Mouse (Mus musculus) myocyte (in vitro differentiated cells): ENCODE measurements around the gene Phpt1. TPM values are rescaled to one million over a fixed set of nuclear protein-coding genes. Genes with fewer than 3 reads are reported as not detected.

ENCODE experiments used
- H3K27me3 ChIP-seq: one replicate; pipeline ENCODE4 v1.6.1; 2011; ENCODE audit not compliant: control insufficient read depth, insufficient read depth, insufficient read length
- H3K36me3 ChIP-seq: one replicate; pipeline ENCODE4 v1.6.1; 2011; ENCODE audit not compliant: control insufficient read depth, insufficient read depth
- H3K4me2 ChIP-seq: one replicate; pipeline ENCODE4 v1.6.1; 2011; ENCODE audit warnings: low read depth, control low read depth
- H3K4me3 ChIP-seq: one replicate; pipeline ENCODE4 v1.5.1; 2011; ENCODE audit warnings: mild to moderate bottlenecking, control low read depth, moderate library complexity
- H3K79me2 ChIP-seq: one replicate; pipeline ENCODE4 v1.6.1; 2011; ENCODE audit not compliant: control insufficient read depth, insufficient read depth
- H3ac ChIP-seq: one replicate; pipeline ENCODE4 v1.6.1; 2011; ENCODE audit not compliant: control insufficient read depth, insufficient read length
- E2F4 ChIP-seq: IDR thresholded peaks from one replicate; pipeline ENCODE4 v1.6.1; 2011; ENCODE audit warnings: mild to moderate bottlenecking, control low read depth, moderate library complexity; ENCODE audit not compliant: insufficient read depth
- MYOD1 ChIP-seq, 3 experiments: IDR thresholded peaks; one replicate each; pipeline ENCODE4 v1.6.1; 2011; ENCODE audit warnings: control low read depth in 2 of 3, low read depth in 2 of 3, mild to moderate bottlenecking in 2 of 3, moderate library complexity in 1 of 3; ENCODE audit not compliant: insufficient read length in 2 of 3, control insufficient read depth in 1 of 3
- MYOG ChIP-seq, 3 experiments: IDR thresholded peaks; one replicate each; pipeline ENCODE4 v1.6.1; 2011; ENCODE audit warnings: control low read depth in 2 of 3, low read depth in 2 of 3, mild to moderate bottlenecking in 2 of 3; ENCODE audit not compliant: insufficient read length in 2 of 3, control insufficient read depth in 1 of 3, insufficient read depth in 1 of 3
- POLR2A ChIP-seq: IDR thresholded peaks from one replicate; pipeline ENCODE4 v1.6.1; 2011; ENCODE audit warnings: low read depth, mild to moderate bottlenecking, control low read depth, moderate library complexity; ENCODE audit not compliant: insufficient read length
- POLR2AphosphoS2 ChIP-seq: IDR thresholded peaks from one replicate; pipeline ENCODE4 v1.6.1; 2011; ENCODE audit warnings: low read depth, control low read depth; ENCODE audit not compliant: insufficient read length
- REST ChIP-seq: IDR thresholded peaks from one replicate; pipeline ENCODE4 v1.6.1; 2011; ENCODE audit warnings: mild to moderate bottlenecking, control low read depth, moderate library complexity; ENCODE audit not compliant: insufficient read depth, insufficient read length
- SRF ChIP-seq: IDR thresholded peaks from one replicate; pipeline ENCODE4 v1.6.1; 2011; ENCODE audit warnings: low read depth; ENCODE audit not compliant: control insufficient read depth, insufficient read length
- TCF12 ChIP-seq: IDR thresholded peaks from one replicate; pipeline ENCODE4 v1.6.1; 2011; ENCODE audit warnings: mild to moderate bottlenecking, control low read depth; ENCODE audit not compliant: poor library complexity, insufficient read depth, severe bottlenecking
- TCF3 ChIP-seq: IDR thresholded peaks from one replicate; pipeline ENCODE4 v1.6.1; 2011; ENCODE audit warnings: low read depth, control low read depth; ENCODE audit not compliant: insufficient read length
- USF1 ChIP-seq: IDR thresholded peaks from one replicate; pipeline ENCODE4 v1.6.1; 2011; ENCODE audit warnings: low read depth, mild to moderate bottlenecking, control low read depth, moderate library complexity
- polyA plus RNA-seq: library from polyadenylated mRNA; unstranded; fragments of >200 nt; fragmentation: generic; extraction: Trizol; gene quantifications from one replicate; pipeline ENCODE4 v1.2.1, GENCODE M21; 2012; ENCODE audit warnings: missing spikeins

Phpt1 gene
- polyA plus RNA-seq, 1 experiment: 108 TPM

- Histone ChIP-seq H3ac (no peak overlapping the region), H3K27me3 (no peaks in the 10 kb centered on the region), H3K36me3 (peaks cover 63% of the 10 kb centered on the region), H3K4me3 (no peak overlapping the region), H3K79me2 (peaks cover 43% of the 10 kb centered on the region), H3K4me2 (peak overlapping the region; percentile 58)
- TF ChIP-seq POLR2A (no peak), MYOD1 (IDR thresholded peaks at IDR 0.05; ENCODE audit: control insufficient read depth in 1 of 3, insufficient read length in 2 of 3, low read depth in 2 of 3) (peak; percentile 50 to 89 (median 88)), TCF3 (peak; percentile 70), TCF12 (peak; percentile 26), MYOG (IDR thresholded peaks at IDR 0.05; ENCODE audit: control insufficient read depth in 1 of 3, insufficient read depth in 1 of 3, insufficient read length in 2 of 3, low read depth in 2 of 3) (peak; percentile 75 to 95 (median 81))
These were observed 41.3 kb downstream of the Phpt1 start for GRCm38 (mm10) chr2:25533707-25534106.

DNA sequence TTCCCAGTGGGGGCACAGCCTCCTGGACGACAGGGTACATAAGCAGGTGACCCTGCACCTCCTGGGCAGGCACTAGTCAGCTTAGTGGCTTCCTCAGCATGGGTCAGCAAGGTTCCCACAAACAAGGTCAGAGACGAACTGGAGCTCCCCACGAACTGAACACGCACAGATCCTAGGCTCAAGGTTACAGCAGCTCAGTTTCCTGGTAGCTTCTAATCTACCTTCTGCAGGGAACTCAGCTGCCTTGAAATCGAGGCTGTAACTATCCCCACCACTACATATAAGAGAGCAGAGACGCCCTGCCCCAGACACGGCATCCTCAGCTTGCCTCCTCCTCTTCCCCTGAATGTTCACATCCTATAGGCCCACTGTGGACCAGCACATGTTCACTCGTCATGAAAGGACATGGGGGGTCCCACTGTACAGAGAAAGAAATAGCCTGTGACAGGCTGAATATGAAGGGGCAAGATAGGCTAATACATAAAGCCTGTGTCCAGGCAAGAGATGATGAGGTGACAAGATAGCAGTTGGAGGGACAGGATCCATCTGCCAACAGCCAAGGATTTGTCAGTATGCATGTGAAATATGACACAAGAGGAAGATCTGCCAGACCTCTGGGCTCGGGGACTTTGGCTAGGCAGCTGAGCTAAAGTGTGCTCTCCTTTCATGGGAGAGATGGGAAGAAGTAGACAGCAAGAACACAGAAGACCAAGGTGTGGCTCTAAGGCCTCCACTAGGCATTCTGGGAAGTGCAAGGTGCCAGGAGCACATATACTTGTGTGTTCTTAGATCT lies 48.3 kb downstream of the Phpt1 start:
- peaks cover 66% of the 10 kb centered on the region for H3K36me3 ChIP-seq
- H3K4me2 ChIP-seq: no peak overlapping the region
- no peaks in the 10 kb centered on the region for H3K27me3 ChIP-seq

More for the DNA sequence above, 48.3 kb downstream of the Phpt1 start:
- no peak for TF ChIP-seq USF1
- no peak for TF ChIP-seq E2F4
- TF ChIP-seq POLR2AphosphoS2: no peak
- TF ChIP-seq REST: no peak
- no peak for TF ChIP-seq MYOD1 (IDR thresholded peaks at IDR 0.05; ENCODE audit: control insufficient read depth in 1 of 3, insufficient read length in 2 of 3, low read depth in 2 of 3)
- TF ChIP-seq TCF12: no peak
- TF ChIP-seq SRF: no peak
- no peak overlapping the region for H3K4me3 ChIP-seq
- no peak overlapping the region for H3ac ChIP-seq
- H3K79me2 ChIP-seq: peaks cover 6% of the 10 kb centered on the region

Other genes with a start within 250 kb of the Phpt1 start
- gene Man1b1, start 242.9 kb downstream of the Phpt1 start, polyA plus RNA-seq: 46.3 TPM
- 43.0 TPM for gene Dpp7, start 218.9 kb downstream of the Phpt1 start, polyA plus RNA-seq
- gene Uap1l1, start 209.5 kb downstream of the Phpt1 start, polyA plus RNA-seq: 68.3 TPM
- gene Sapcd2, start 202.9 kb downstream of the Phpt1 start, polyA plus RNA-seq: 10.4 TPM
- 0.89 TPM for gene Entpd2, start 179.3 kb downstream of the Phpt1 start, polyA plus RNA-seq
- 114 TPM for gene Npdc1, start 175.9 kb downstream of the Phpt1 start, polyA plus RNA-seq
- 0.08 TPM for gene Fut7, start 152.0 kb downstream of the Phpt1 start, polyA plus RNA-seq
- 9.8 TPM for gene Abca2, start 146.5 kb downstream of the Phpt1 start, polyA plus RNA-seq
- 13.5 TPM for gene Clic3, start 118.4 kb downstream of the Phpt1 start, polyA plus RNA-seq
- 64.3 TPM for gene Paxx, start 114.1 kb downstream of the Phpt1 start, polyA plus RNA-seq
- 9.8 TPM for gene Ptgds, start 105.2 kb downstream of the Phpt1 start, polyA plus RNA-seq
- gene Lcn12, start 81.3 kb downstream of the Phpt1 start, polyA plus RNA-seq: not detected
- gene Fbxw5, start 74.5 kb downstream of the Phpt1 start, polyA plus RNA-seq: 53.6 TPM
- gene C8g, start 73.5 kb downstream of the Phpt1 start, polyA plus RNA-seq: 0.74 TPM
- 40.4 TPM for gene Traf2, start 28.3 kb downstream of the Phpt1 start, polyA plus RNA-seq
- gene Edf1, start 17.4 kb downstream of the Phpt1 start, polyA plus RNA-seq: 513 TPM
- 8.7 TPM for gene Mamdc4, start 379 bp downstream of the Phpt1 start, polyA plus RNA-seq
- 1.0 TPM for gene Ajm1, start 6.5 kb upstream of the Phpt1 start, polyA plus RNA-seq
- gene Rabl6, start 33.3 kb upstream of the Phpt1 start, polyA plus RNA-seq: 76.5 TPM
- 0.13 TPM for gene Ccdc183, start 42.5 kb upstream of the Phpt1 start, polyA plus RNA-seq
- gene Tmem141, start 46.8 kb upstream of the Phpt1 start, polyA plus RNA-seq: 32.6 TPM
- gene Fcna, start 52.8 kb upstream of the Phpt1 start, polyA plus RNA-seq: 0.10 TPM
- not detected for gene Lcn8, start 77.9 kb upstream of the Phpt1 start, polyA plus RNA-seq
- not detected for gene Lcn5, start 82.7 kb upstream of the Phpt1 start, polyA plus RNA-seq
- gene Lcn6, start 101.6 kb upstream of the Phpt1 start, polyA plus RNA-seq: not detected
- not detected for gene Lcn10, start 107.5 kb upstream of the Phpt1 start, polyA plus RNA-seq
- gene Obp2a, start 124.8 kb upstream of the Phpt1 start, polyA plus RNA-seq: not detected
- 0.31 TPM for gene Bmyc, start 131.5 kb upstream of the Phpt1 start, polyA plus RNA-seq
- gene Obp2b, start 161.8 kb upstream of the Phpt1 start, polyA plus RNA-seq: not detected
- gene Lcn3, start 190.3 kb upstream of the Phpt1 start, polyA plus RNA-seq: not detected
- gene Lcn11, start 201.8 kb upstream of the Phpt1 start, polyA plus RNA-seq: not detected
- gene Gm13539, start 207.0 kb upstream of the Phpt1 start, polyA plus RNA-seq: 0.17 TPM
- not detected for gene Glt6d1, start 240.6 kb upstream of the Phpt1 start, polyA plus RNA-seq
- not detected for gene Lcn9, start 247.9 kb upstream of the Phpt1 start, polyA plus RNA-seq